Mouse (Mus musculus) embryonic facial prominence, embryonic 15.5 days (tissue): ENCODE results near the gene Mpeg1. TPM values are rescaled to one million over a fixed set of nuclear protein-coding genes. Genes with fewer than 3 reads are reported as not detected.

ENCODE experiments used
- ATAC-seq: fragments of 200-750 bp; cut with Nextera tagmentation; 2 replicates; pipeline ENCODE4 v1.8.0; 2017; ENCODE audit warnings: low read depth, moderate TSS enrichment; ENCODE audit not compliant: insufficient number of reproducible peaks, low FRiP score, low TSS enrichment
- H3K27ac ChIP-seq: fragments of 300-500 bp; sonication (generic); replicated peaks from 2 replicates; pipeline ENCODE4 v1.5.1; 2015; ENCODE audit warnings: mild to moderate bottlenecking, inconsistent platforms
- H3K27me3 ChIP-seq: fragments of 300-500 bp; sonication (generic); 2 replicates; pipeline ENCODE4 v1.6.1; 2015; ENCODE audit warnings: inconsistent platforms
- H3K36me3 ChIP-seq: fragments of 300-500 bp; sonication (generic); 2 replicates; pipeline ENCODE4 v1.6.1; 2015; ENCODE audit warnings: mild to moderate bottlenecking, inconsistent platforms
- H3K4me1 ChIP-seq: fragments of 300-500 bp; sonication (generic); 2 replicates; pipeline ENCODE4 v1.6.1; 2015; ENCODE audit warnings: inconsistent platforms
- H3K4me2 ChIP-seq: fragments of 300-500 bp; sonication (generic); replicated peaks from 2 replicates; pipeline ENCODE4 v1.6.1; 2015; ENCODE audit warnings: mild to moderate bottlenecking, inconsistent platforms
- H3K4me3 ChIP-seq: fragments of 300-500 bp; sonication (generic); replicated peaks from 2 replicates; pipeline ENCODE4 v1.5.1; 2015; ENCODE audit warnings: mild to moderate bottlenecking, inconsistent platforms
- H3K9ac ChIP-seq: fragments of 300-500 bp; sonication (generic); 2 replicates; pipeline ENCODE4 v1.6.1; 2015; ENCODE audit warnings: inconsistent platforms
- H3K9me3 ChIP-seq: fragments of 300-500 bp; sonication (generic); replicated peaks from 2 replicates; pipeline ENCODE4 v1.6.1; 2016; ENCODE audit warnings: inconsistent platforms
- WGBS: fragments of 180-500 bp; shearing (Covaris S2); methylation state at CpG from one replicate; pipeline ENCODE4 v1.1.7; 2015; 5-methylcytosine and 5-hydroxymethylcytosine counted together
- polyA plus RNA-seq: library from polyadenylated mRNA; unstranded; fragments of >200 nt; fragmentation: Nextera tagmentation; extraction: Ambion mirVana; gene quantifications from 2 replicates; pipeline ENCODE4 v1.2.1, GENCODE M21; 2015

Mpeg1 gene
- polyA plus RNA-seq, 1 experiment from 2014 or later, result 0.87 TPM

DNA sequence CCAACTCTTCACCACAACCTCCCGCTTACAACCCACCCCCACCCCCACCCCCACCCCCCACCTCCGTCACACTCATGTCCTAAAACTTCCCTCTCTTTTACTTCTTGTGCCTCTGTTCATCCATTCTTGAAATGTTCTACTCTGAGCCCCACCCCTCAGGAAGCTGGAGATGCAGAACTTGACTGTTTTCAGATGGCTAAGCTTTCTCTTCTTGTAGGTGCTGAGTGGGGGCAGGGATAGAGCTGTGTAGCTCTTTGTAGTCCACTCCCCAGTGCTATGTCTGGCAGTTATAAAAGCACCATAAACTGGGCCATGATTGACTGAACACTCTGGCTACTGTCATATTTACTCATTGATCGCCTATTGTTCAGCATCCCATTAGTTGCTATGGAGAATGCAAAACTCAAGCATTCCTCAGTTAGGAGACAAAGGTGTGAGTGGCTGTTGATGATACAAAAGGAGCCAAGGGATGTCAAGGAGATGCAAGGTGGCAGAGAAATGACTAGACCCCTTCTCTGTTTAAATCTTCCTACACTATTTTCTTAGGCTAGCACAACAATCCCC lies 34.5 kb downstream of the Mpeg1 start:
- no peak for ATAC-seq
- Histone ChIP-seq H3K9me3 (no peaks in the 10 kb centered on the region), H3K27me3 (no peaks in the 10 kb centered on the region), H3K4me1 (0 out of 2 replicates have a peak, but pooled peaks cover 3% of the 10 kb centered on the region), H3K36me3 (peaks cover 18% of the 10 kb centered on the region), H3K4me3 (no peak overlapping the region), H3K4me2 (no peak overlapping the region), H3K27ac (no peak overlapping the region), H3K9ac (no peak overlapping the region)
- WGBS, result 78% methylated on average over 3 of the region's 3 CpGs

DNA sequence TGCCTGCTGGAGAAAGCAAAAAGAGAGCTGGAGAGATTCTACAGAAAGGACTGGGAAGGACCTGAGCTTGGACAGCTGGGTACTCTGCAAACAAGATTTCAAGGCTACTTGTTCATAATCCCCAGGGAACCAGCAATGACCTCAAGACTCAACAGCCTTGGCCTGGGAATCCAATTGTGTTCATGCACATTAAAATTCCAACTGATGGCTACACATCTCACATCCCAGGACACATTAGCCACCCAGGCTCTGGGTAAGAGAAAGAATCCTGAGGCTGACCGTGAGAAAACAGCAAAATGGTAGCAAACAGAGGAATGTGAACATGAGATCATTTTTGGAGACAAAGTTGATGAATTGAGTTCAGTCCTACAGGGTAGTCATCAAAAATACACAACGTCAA lies 35.7 kb downstream of the Mpeg1 start:
- no peaks in the 10 kb centered on the region for H3K9me3 ChIP-seq
- no peak overlapping the region for H3K27ac ChIP-seq
- no peak overlapping the region for H3K4me2 ChIP-seq
- peaks cover 9% of the 10 kb centered on the region for H3K36me3 ChIP-seq
- no peaks in the 10 kb centered on the region for H3K27me3 ChIP-seq
- no peak overlapping the region for H3K9ac ChIP-seq
- no peak overlapping the region for H3K4me3 ChIP-seq
- peaks cover 13% of the 10 kb centered on the region for H3K4me1 ChIP-seq
- WGBS, result 88% methylated on average over 2 of the region's 2 CpGs
- ATAC-seq, result no peak

DNA sequence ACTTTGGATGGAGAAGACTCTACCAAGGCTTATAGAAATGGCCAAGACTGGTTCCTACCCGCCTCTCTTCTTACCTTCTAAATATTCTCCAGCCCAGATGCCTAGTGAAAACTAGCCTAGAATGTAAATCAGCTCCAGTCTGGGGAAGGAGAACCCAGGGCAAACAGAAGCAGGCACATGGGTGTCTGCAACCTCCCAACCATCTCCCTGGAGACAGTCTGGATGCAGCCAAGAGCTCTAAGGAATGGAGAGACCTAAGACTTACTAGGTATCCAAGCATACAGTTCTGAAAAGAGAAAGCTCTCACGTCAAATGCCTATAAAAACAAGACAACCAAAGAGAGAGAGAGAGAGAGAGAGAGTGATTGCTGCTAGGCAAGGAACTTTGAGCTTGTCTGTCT lies 37.3 kb downstream of the Mpeg1 start:
- WGBS, result 72% methylated on average over 2 of the region's 2 CpGs
- Histone ChIP-seq H3K4me3 (no peak overlapping the region), H3K4me2 (no peak overlapping the region), H3K4me1 (peaks cover 13% of the 10 kb centered on the region), H3K27ac (no peak overlapping the region), H3K27me3 (no peaks in the 10 kb centered on the region), H3K9ac (no peak overlapping the region), H3K36me3 (no peaks in the 10 kb centered on the region), H3K9me3 (no peaks in the 10 kb centered on the region)
- ATAC-seq, result no peak

DNA sequence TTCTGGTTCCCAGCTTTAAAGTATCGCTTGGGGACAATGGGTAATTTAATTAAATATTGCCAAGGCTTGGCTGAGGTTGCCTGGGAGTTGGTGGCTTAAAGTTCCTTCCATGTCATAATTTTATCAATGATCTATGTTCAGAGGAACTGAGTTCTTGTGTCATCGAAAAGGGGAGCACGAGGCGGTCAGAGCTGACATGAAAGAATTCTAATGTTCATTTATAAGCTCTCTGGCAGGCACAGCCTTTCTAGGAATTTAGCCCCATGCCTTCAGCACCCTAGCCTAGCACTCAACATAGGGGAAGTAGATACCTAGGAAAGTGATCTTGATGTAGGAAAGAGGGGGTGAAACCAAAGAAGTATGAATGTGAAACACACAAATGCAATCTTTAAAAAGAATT lies 37.7 kb downstream of the Mpeg1 start:
- 87% methylated on average over 4 of the region's 4 CpGs for WGBS
- H3K36me3 ChIP-seq, result no peaks in the 10 kb centered on the region
- H3K4me3 ChIP-seq, result no peak overlapping the region
- H3K27me3 ChIP-seq, result no peaks in the 10 kb centered on the region
- no peak for ATAC-seq
- H3K4me2 ChIP-seq, result no peak overlapping the region
- peaks cover 13% of the 10 kb centered on the region for H3K4me1 ChIP-seq
- H3K9ac ChIP-seq, result no peak overlapping the region
- H3K27ac ChIP-seq, result no peak overlapping the region
- no peaks in the 10 kb centered on the region for H3K9me3 ChIP-seq

DNA sequence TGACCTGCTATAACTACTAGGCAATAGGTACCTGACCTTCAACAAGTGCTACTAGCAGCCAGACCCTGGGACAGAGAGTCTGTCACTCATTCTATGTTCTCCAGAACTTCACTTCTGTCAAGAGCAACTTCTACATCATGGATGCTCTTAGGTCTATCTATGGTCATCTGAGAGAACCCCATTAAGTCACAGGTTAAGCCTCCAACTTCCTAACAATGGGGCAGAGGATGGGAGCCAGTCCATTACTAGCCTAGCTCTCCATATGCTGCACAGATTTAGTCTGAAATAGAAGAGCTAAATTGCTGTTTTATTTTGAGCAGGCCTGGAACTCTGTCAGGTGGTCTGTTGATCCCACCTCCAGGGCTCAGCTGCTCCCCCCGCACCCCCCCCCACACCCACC lies 38.4 kb downstream of the Mpeg1 start:
- Histone ChIP-seq H3K27ac (no peak overlapping the region), H3K9ac (no peak overlapping the region), H3K4me3 (no peak overlapping the region), H3K4me2 (peak overlapping the region; percentile 84; the same call in 1 of the 2 replicates), H3K9me3 (no peaks in the 10 kb centered on the region), H3K4me1 (peaks cover 13% of the 10 kb centered on the region), H3K27me3 (no peaks in the 10 kb centered on the region), H3K36me3 (no peaks in the 10 kb centered on the region)
- WGBS, result 63% methylated on average over 1 of the region's 1 CpGs
- ATAC-seq, result no peak

DNA sequence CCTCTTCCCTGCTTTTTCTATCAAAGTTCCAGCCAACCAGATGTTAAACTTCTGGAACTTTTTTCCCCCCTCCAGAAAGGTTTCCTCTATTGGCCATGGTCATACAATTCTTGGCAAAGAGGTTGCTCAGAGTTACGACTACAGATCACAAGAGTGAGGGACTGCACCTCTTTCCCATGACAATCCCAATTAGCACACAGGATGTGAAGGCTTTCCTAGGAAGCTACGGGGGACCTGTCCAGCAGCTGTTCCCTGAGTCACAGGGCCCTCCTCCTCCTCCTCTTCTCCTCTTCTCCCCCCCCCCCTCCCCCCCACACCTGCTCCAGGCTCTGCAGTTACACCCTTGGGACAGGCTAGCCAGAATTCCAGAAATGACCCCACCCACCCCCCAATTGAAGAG lies 38.9 kb downstream of the Mpeg1 start:
- Histone ChIP-seq H3K4me3 (peak overlapping the region; percentile 59), H3K4me1 (peaks cover 13% of the 10 kb centered on the region), H3K9ac (no peak overlapping the region), H3K9me3 (no peaks in the 10 kb centered on the region), H3K27ac (peak overlapping the region; percentile 31; the same call in 1 of the 2 replicates), H3K27me3 (no peaks in the 10 kb centered on the region), H3K4me2 (peak overlapping the region; percentile 84), H3K36me3 (no peaks in the 10 kb centered on the region)
- no peak for ATAC-seq
- WGBS, result 15% methylated on average over 2 of the region's 2 CpGs

DNA sequence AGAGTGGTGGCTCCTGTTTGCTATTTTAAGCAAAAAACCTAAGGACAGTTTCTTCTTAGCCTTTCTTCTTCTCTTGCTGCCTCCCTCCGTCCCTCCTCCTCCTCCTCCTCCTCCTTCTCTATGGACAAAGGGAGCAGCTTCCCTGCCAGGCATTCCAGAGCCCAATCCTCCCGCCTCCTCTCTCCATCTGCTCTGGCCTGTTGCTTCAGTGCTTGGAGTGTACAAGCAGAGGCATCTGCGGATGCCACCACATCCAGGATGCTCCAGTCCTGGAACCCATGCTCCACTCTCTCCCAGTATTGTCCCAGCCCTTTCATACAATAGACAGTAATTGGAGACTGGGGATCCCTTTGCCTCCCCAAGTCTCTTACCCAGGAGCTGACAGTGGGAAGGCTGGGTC lies 39.5 kb downstream of the Mpeg1 start:
- Histone ChIP-seq H3K27ac (peak overlapping the region; percentile 31; the same call in 1 of the 2 replicates), H3K36me3 (no peaks in the 10 kb centered on the region), H3K9ac (peak overlapping the region; percentile 51; the same call in 1 of the 2 replicates), H3K27me3 (no peaks in the 10 kb centered on the region), H3K4me1 (peaks cover 13% of the 10 kb centered on the region), H3K4me3 (peak overlapping the region; percentile 59), H3K4me2 (peak overlapping the region; percentile 84), H3K9me3 (no peaks in the 10 kb centered on the region)
- 2% methylated on average over 3 of the region's 3 CpGs for WGBS
- ATAC-seq, result 0 out of 2 replicates have a peak, but pooled peaks have one; percentile 27

DNA sequence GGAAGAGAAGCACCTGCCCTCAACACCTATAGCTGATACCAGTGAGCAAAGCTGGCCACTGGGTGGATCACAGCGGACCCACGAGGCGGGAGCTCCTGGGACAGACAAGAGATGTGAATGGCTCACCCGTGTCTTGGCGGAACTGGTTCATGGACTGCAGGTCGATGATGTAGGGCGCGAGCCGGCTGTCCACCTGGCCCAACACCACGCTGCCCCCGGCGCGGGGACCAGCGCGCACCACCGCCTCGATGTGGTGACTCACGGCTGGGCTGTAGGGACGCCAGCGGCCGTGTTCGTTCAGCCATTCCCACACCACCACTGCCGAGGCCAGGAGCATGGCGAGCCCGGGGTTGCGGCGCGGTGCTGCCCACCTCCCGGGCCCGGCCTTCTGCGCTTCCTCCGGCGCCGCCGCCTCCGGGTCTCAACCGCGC lies 40.3 kb downstream of the Mpeg1 start:
- H3K27ac ChIP-seq, result peak overlapping the region; percentile 91

DNA sequence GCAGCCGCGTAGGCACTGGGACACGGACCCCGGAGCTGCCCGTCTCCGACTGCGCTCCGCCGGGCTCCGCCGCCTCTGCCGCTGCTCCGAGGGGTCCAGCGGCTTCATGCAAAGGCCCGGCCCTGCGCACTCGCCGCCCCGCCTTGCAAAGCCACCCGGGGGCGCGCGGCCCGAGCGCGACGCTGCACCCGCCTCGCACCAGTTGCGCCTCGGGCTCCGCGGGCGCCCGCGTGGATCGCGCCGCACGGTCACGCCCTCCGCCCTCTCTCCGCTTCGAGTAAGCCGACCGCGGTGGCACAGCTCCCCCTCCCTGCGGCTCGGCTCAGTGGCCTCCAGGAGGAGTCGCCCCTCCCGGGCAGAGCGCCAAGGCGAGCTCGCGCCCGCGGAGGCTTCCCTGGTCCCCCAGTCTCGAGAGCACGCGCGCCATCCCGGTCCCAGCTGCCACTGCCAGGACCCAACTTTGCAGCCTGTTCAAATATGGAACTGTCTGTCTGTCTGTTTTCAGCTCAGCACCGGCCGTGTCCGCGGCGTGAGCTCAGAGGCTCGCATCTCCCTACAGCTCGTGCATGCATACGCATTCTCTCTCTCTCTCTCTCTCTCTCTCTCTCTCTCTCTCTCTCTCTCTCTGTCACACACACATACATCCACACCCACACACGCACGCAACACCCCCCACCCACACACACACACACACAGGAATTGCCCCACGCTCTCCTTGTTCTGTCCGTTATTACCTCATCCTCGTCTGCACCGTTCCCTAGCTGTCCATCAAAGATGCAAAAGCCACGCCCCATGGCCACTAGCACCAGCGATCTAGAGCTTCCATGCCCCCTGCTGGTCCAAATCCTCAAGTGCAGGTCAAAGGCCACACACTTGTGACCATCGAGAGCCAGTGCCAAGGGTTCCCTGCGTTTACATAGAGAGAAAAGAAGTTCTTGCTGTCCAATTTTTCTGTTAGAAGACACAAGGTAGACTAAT lies 41.1 kb downstream of the Mpeg1 start, which contains the start of gene Dtx4:
Dtx4 (minus strand) TSS at position 85 of the 978 bp plus-strand sequence.
- Histone ChIP-seq H3K27ac (peak within 1 kb of the TSS; percentile 91), H3K27me3 (no peaks in the 10 kb centered on the region), H3K9me3 (no peaks in the 10 kb centered on the region), H3K4me2 (peak within 1 kb of the TSS; percentile 84), H3K4me1 (peaks cover 13% of the 10 kb centered on the region), H3K4me3 (peak within 1 kb of the TSS; percentile 59), H3K9ac (peak within 1 kb of the TSS; percentile 51), H3K36me3 (no peaks in the 10 kb centered on the region)
- whole genome bisulfite sequencing, result under 1% methylated on average over 80 of the region's 80 CpGs
- ATAC-seq, result peak; percentile 89

More for the DNA sequence above, 40.3 kb downstream of the Mpeg1 start:
- H3K36me3 ChIP-seq, result no peaks in the 10 kb centered on the region
- ATAC-seq, result peak; percentile 74
- H3K9me3 ChIP-seq, result no peaks in the 10 kb centered on the region
- H3K9ac ChIP-seq, result peak overlapping the region; percentile 51
- H3K4me3 ChIP-seq, result peak overlapping the region; percentile 59
- H3K4me2 ChIP-seq, result peak overlapping the region; percentile 84
- WGBS, result under 1% methylated on average over 38 of the region's 38 CpGs
- H3K4me1 ChIP-seq, result peaks cover 13% of the 10 kb centered on the region
- H3K27me3 ChIP-seq, result no peaks in the 10 kb centered on the region

DNA sequence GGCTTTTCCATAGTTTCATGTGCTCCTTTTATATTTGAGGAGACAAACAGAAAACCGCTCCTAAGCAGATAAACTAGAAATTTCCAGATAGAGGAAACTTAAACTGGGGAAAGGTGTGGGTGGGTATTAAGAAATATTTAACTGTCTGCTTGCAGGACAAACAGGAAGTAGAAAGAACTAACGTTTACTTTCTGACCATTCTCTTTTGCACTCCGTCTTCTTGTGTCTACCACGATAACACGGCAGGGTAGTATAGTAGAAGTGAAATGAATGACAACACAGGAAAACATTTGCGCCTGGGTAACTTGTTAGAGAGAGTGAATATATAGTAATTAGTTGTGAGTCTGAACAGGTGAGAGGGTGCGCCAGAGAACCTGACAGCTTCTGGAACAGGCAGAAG lies 42.2 kb downstream of the Mpeg1 start:
- 91% methylated on average over 7 of the region's 7 CpGs for WGBS
- Histone ChIP-seq H3K36me3 (no peaks in the 10 kb centered on the region), H3K9ac (no peak overlapping the region), H3K4me3 (no peak overlapping the region), H3K4me1 (peaks cover 13% of the 10 kb centered on the region), H3K27me3 (no peaks in the 10 kb centered on the region), H3K9me3 (no peaks in the 10 kb centered on the region), H3K4me2 (no peak overlapping the region), H3K27ac (no peak overlapping the region)
- ATAC-seq, result no peak

DNA sequence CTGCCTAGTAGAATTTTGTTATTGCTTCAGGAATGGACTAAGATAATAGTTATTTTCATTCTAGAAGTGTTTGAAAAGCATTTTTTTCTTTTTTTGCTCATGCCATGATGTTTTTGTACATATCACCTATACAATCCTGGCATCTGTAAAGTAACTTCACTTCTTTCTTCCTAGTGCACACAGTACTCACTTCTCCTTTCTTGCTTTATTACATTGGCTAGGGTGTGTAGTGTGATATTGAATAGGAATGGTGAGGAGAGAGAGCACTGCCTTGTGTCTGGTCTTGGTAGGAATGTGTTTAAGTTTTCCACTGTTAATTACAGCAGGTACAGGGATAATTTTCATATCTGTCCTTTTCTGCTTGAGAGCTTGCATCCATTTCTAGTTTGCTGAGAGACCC lies 54.0 kb downstream of the Mpeg1 start:
- Histone ChIP-seq H3K4me2 (no peak overlapping the region), H3K9me3 (no peaks in the 10 kb centered on the region), H3K27me3 (peaks cover 5% of the 10 kb centered on the region; the same call in 1 of the 2 replicates), H3K36me3 (no peaks in the 10 kb centered on the region), H3K9ac (no peak overlapping the region), H3K27ac (no peak overlapping the region), H3K4me3 (no peak overlapping the region), H3K4me1 (no peaks in the 10 kb centered on the region)
- ATAC-seq, result no peak
